Mouse (Mus musculus): Measurements from ENCODE around the gene Src. TPM values are rescaled to one million over a fixed set of nuclear protein-coding genes. Genes with fewer than 3 reads are reported as not detected.
"Not testable (repeated sequence)": the region's sequence is repeated elsewhere in the genome, so short reads cannot be mapped to it uniquely, and the experiment has no call there.

The Src gene
- total RNA-seq (2021), result 1 to 10 TPM; 2.2 to 2.8 TPM
- long read RNA-seq, experiment 1, result 0 reads
- long read RNA-seq, experiment 2, partial matches to known transcripts, result 0 of 1 reads
- long read RNA-seq, experiment 2, other reads (novel, unspliced or antisense), result 0 of 1 reads

DNA sequence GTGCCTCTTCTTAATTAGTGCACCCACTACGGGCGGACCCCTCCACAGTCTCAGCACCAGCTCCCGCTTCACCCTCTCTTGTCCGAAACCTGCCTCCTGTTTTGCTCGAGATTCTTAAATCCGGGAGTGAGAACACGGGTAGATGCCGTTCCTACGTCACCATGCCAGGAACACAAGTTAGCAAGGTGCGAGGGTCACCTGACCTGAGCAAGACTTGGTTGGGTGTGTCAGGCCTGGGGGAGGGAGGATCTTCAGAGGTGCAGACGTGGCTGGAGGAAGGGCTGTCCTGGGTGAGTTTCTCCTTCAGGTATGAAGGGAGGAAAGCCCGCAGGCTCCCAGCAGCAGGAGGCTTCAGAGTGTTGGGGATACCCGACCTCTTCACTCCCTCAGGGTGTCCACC lies at the start of gene Src:
TSS of gene Src (plus strand) at position 239 of the 400 bp plus-strand sequence.
- H3K4me3 ChIP-seq, result no peak within 1 kb of the TSS
- no peak for TF ChIP-seq CTCF (IDR thresholded peaks at IDR 0.05)
- intact Hi-C loops (cut with DNase I), result no loop called here
- no peak within 1 kb of the TSS for H3K27ac ChIP-seq
- DNase-seq, result no peak

DNA sequence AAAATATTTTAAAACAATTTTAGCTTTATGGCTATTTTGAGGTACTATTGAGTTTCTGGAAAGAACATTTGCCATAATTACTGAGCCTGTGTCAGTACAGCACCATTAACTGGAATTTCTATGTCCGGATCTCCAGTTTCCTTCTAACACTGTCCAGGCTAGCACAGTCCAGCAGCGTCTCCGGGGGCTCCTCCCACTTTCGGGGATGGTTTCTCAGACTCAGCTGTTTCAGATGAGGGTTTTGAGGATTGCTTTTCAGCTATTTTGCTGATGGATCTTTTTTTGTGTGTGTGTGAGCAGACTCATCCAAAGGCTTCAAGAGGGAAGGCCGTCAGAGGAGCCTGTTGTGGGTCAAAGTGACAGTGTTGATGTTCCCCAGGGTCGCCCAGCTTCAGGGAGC lies 46.5 kb upstream of the Src start:
- H3K27ac ChIP-seq, result peak overlapping the region; percentile 82
- no peak overlapping the region for H3K4me3 ChIP-seq
- intact Hi-C loops (cut with DNase I), result no loop called here
- no peak for TF ChIP-seq CTCF (IDR thresholded peaks at IDR 0.05)
- DNase-seq, result peak; percentile 48

DNA sequence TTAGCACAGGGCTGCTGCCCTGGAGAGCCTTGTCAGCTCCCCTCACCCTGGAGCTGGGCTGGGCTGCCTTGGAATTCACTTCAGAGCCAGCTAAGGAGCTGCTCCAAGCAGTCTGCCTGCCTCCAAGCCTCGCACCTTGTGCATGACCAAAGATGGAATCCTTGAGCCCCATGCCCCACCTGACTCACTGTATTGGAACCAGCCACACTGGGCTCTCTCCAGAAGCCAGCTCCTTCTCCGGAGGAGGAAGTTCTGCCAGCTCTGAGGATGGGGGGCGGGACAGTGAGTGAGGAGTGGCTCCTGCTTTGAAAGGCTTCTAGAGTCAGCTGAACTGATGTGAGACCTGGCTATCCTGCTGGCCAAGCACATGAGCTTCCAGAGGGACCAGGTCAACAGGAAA lies 44.6 kb upstream of the Src start:
- intact Hi-C loops (cut with DNase I), result no loop called here
- Histone ChIP-seq H3K4me3 (no peak overlapping the region), H3K27ac (peak overlapping the region; percentile 82)
- DNase-seq, result peak; percentile 72
- no peak for TF ChIP-seq CTCF (IDR thresholded peaks at IDR 0.05)

DNA sequence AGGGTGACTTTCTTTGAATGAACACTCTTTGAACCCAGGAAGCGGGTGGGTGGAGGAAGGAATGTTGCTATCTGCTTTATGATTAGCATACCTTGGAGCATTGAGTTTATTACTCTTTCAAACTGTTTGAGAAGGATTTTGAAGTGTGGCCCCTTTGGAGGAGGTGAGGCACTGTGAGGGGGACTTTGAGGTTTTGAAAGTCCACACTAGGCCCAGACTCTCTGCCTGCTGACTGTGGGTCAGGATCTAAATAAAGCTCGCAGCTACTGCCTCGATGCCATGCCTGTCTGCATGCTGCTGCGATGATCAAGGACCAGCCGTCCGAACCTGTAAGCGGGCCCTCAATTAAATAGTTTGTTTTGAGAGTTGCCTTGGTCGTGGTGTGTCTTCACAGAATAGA lies 43.2 kb upstream of the Src start:
- TF ChIP-seq CTCF (IDR thresholded peaks at IDR 0.05), result no peak
- no peak for DNase-seq
- intact Hi-C loops (cut with DNase I), result no loop called here
- Histone ChIP-seq H3K4me3 (no peak overlapping the region), H3K27ac (peak overlapping the region; percentile 48)

DNA sequence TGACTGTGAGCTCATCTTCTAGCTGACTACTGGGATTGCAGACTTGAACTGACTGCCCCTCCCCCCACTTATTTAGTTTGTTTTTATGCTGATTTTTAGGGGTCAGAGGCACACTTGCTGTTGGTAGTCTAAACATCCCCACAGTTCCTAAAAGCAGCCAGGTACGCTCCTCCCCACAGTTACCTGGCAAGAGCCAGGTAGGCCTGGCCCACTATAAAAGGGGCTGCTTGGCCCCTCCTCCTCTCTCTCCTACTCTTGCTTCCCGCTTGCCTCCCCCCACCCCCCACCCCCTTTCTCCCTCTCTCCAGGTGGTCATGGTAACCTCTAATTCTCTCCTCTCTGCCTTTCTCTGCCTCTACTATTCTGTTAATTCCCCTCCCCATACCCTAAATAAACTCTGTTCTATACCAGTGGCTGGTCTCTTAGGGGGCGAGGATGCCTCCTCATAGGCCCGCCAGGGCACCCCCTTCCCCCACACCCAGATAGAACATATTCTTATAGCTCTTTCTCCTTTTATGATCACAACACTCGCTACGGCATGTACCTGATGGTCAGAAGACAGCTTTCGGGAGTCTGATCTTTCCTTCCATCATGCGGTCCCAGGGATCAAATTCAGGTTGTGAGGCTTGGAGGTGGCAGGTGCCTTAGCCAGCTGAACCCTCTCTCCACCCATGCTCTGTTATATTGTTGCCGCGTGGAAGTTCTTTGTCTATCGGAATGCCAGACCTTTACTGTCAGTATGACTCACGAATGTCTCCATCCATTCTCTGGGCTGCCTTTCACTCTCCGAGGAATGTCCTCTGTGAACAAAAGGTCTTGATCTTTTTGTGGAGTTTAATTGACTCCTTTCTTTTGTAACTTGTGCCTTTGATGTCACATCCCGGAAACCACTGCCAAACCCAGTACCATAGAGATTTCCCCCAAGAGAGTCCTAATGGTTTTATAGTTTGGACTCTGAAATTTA lies 42.2 kb upstream of the Src start:
- DNase-seq, result no peak
- Histone ChIP-seq H3K4me3 (no peak overlapping the region), H3K27ac (peak overlapping the region; percentile 16; the same call in 1 of the 2 replicates)
- intact Hi-C loops (cut with DNase I), result no loop called here
- TF ChIP-seq CTCF (IDR thresholded peaks at IDR 0.05), result no peak

DNA sequence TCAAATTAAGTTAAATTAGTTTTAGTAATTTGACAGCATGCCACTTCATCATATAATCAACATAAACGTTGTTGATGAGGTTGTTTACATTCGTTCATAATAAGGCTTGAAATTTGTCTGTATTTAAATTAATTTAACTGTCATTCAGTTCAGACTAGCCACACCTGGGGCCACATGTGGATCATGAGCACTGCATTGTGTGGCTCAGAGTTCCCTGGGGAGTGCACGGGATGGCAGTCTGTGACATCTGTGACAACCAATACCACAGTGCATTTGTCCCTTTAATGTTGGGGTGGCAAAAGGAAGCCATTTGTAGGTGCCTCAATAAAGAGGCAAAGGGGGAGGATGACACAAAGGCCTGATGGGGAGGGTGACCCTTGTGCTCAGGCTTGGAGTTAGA lies 41.2 kb upstream of the Src start:
- intact Hi-C loops (cut with DNase I), result no loop called here
- no peak for DNase-seq
- no peak overlapping the region for H3K4me3 ChIP-seq
- no peak for TF ChIP-seq CTCF (IDR thresholded peaks at IDR 0.05)
- H3K27ac ChIP-seq, result no peak overlapping the region

DNA sequence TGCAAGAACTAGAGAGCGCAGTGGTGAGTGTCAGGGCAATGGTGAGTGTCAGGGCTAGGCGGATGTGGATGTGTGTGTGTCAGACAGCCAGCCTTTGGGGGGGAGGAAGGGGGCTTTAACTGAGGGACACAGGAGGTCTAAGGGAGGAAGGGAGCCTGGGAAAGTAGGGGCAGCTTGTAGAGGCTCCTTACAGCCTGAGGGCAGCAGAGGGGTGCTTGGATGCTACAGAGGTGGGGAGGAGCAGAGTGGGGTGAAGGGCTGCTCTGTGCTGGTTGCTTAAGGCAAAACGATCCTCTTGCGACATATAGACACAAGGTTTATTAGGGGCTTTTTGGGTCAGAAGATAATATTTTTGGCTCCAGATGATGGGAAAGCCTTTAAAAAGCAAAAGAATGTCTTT lies 33.4 kb upstream of the Src start:
- H3K27ac ChIP-seq, result no peak overlapping the region
- no peak overlapping the region for H3K4me3 ChIP-seq

DNA sequence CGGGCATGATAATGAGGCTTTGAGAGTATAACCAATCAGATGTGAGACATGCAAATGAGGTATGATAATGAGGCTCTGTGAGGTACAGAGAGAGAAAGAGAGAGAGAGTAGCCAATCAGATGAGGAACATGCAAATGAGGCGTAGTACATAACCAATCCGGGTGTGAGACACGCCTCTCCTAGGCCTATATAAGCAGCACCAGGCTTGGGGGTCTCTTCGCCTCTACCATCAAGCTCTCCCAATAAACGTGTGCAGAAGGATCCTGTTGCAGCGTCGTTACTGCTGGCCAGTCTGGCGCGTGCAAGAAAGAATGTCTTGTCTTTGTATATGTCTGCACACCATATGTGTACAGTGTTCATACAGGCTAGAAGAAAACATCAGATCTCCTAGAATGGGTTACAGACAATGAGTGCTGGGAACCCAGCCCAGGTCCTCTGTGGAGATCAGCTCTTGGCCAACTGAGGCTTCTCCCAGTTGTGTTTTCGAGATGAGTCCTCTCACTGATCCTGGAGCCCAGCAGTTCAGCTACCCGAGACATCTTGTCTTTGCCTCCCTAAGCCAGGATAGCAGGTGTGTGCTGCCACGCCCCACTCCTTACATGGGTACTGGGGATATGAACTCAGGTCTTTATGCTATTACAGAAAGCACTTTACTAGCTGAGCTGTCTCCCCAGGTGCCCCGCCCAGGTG lies 29.2 kb upstream of the Src start:
- intact Hi-C loops (cut with DNase I); H3K4me3 ChIP-seq; H3K27ac ChIP-seq; DNase-seq: not testable (repeated sequence)

More for the DNA sequence above, 33.4 kb upstream of the Src start:
- DNase-seq, result peak; percentile 7
- intact Hi-C loops (cut with DNase I), result no loop called here
- no peak for TF ChIP-seq CTCF (IDR thresholded peaks at IDR 0.05)

DNA sequence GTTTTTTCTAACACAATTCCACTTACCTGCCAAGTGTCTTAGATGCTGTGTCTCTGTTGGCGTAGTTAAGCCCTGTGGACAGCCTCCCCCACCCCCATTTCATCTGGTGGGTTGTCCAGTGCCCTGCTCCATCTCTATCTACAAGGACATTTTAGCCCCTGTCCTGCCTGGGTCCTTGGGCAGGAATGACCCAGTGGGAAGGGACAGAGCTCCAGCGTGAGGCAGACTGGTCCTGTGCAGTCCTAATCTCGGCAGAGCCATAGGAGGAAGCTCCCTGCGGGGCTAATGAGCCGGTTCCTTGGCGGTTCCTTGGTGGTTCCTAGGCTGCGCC lies 28.7 kb upstream of the Src start:
- no peak overlapping the region for H3K4me3 ChIP-seq
- no peak for TF ChIP-seq CTCF (IDR thresholded peaks at IDR 0.05)

DNA sequence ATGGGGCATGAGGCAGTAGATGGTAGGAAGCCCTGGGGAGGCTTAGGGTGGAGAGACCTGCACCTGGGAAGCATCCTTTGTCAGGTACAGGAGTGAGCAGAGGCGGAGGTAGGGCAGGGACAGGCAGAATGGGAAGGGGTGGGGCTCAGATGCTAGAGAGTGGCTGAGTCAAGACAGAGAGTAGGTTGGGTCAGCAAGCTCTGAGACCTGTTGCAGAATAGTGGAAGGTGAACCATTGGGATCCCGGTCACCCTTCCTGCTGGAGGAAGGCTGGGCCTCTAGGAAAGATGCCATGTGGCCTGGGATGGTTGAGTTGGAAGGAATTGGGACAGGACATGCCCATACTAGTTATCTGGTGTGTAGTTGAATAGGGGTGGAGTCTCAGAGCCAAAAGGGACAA lies 25.9 kb upstream of the Src start:
- intact Hi-C loops (cut with DNase I), result no loop called here
- DNase-seq, result no peak
- no peak overlapping the region for H3K4me3 ChIP-seq
- H3K27ac ChIP-seq, result no peak overlapping the region
- TF ChIP-seq CTCF (IDR thresholded peaks at IDR 0.05), result no peak

More for the DNA sequence above, 28.7 kb upstream of the Src start:
- intact Hi-C loops (cut with DNase I), result no loop called here
- H3K27ac ChIP-seq, result no peak overlapping the region
- DNase-seq, result no peak

DNA sequence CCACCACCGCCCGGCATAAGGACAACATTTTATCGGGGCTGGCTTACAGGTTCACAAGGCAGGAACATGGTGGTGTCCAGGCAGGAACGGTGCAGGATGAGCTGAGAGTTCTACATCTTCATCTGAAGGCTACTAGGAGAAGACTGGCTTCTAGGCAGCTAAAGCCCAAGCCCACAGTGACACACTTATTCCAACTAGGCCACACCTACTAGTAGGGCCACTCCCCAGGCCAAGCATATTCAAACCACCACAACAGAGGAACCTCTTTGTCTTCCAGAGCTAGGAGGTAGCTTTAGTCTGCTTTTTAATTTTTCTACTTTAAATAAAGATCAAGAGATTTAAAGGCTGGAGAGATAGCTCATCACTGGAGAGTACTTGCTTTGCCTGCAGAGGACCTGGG lies 24.7 kb upstream of the Src start:
- intact Hi-C loops (cut with DNase I), result no loop called here
- no peak for TF ChIP-seq CTCF (IDR thresholded peaks at IDR 0.05)
- Histone ChIP-seq H3K4me3 (no peak overlapping the region), H3K27ac (no peak overlapping the region)
- no peak for DNase-seq

DNA sequence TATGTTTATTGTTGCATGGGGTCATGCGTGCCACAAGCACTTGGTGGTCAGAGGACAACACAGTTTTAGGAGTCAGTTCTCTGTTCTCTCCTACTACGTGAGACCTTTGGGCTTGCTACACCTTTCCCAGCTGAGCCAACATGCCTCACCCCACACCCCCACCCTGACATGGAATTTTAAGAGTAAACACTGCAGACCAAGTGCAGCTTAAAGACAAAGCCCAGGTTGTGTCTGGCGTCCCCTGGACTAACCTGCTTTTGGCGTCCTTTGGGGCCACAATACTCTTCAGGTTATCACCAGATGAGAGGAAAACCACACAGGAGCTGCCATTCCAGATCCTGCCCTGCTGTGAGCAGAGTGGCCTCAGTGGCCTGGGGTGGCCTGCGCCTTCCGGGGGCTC lies 23.4 kb upstream of the Src start:
- no peak for DNase-seq
- no peak for TF ChIP-seq CTCF (IDR thresholded peaks at IDR 0.05)
- intact Hi-C loops (cut with DNase I), result no loop called here
- H3K27ac ChIP-seq, result peak overlapping the region; percentile 40; the same call in 1 of the 2 replicates
- H3K4me3 ChIP-seq, result no peak overlapping the region

DNA sequence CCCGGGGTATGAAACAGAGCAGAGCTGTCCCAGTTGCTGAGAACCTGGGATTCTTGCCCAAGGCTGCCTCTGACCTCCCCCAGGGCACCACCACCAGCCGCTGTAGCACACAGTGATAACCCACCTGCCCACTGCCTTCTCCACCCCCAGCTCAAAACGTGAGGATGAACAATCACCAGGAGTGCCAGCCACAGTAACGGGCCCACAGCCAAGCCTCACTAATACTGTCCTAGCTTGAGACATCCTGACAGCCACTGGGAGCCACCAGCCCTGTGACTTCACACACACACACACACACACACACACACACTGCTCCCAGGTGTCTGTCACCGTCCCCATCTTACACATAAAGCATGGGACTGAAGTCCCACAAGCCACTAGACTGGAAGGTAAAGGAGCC lies 22.9 kb upstream of the Src start:
- no peak for TF ChIP-seq CTCF (IDR thresholded peaks at IDR 0.05)
- intact Hi-C loops (cut with DNase I), result no loop called here
- peak overlapping the region; percentile 48; the same call in 1 of the 2 replicates for H3K27ac ChIP-seq
- no peak for DNase-seq
- H3K4me3 ChIP-seq, result no peak overlapping the region; the same call in 1 of the 2 replicates

Measured in gastrocnemius, adult 2 months (tissue).